Comparison of ENCODE assay signal across 8 mouse cellular contexts in genomic region chr11:45881026-45881682, GRCm38 (mm10). TPM values are rescaled to one million over a fixed set of nuclear protein-coding genes. Genes with fewer than 3 reads are reported as not detected.
A peak's percentile ranks its signal among the peaks of the same experiment; 100 is the strongest.
DNase-seq lines count a peak whose midpoint lies in the region; ATAC-seq and TF ChIP-seq lines count a peak whose summit lies in the region.

No protein-coding gene starts in this region.

- peak; percentile 70 for ATAC-seq in lung, embryonic 14.5 days (ENCODE audit: insufficient read depth)

- TF ChIP-seq POLR2A in heart, adult 2 months (IDR thresholded peaks at IDR 0.05; ENCODE audit: insufficient read depth, low read depth, low read length) = no peak

- no peak overlapping the region for H3K27ac ChIP-seq in heart, adult 2 months
- peak overlapping the region; percentile 58 for H3K27ac ChIP-seq in lung, embryonic 14.5 days (ENCODE audit: low read depth)

- intact Hi-C loops in heart, adult 2 months (cut with DNase I) = loop anchor here (2.0 to 10.0 kb wide), 6 partner anchors 86 to 1294 kb away; no protein-coding TSS in a partner anchor

- no peaks in the 10 kb centered on the region for H3K27me3 ChIP-seq in heart, adult 2 months (ENCODE audit: control insufficient read depth, insufficient read depth, low read length)
- H3K27me3 ChIP-seq in lung, embryonic 14.5 days (ENCODE audit: insufficient read depth, low read length) = no peaks in the 10 kb centered on the region

- no peak overlapping the region for H3K9ac ChIP-seq in heart, adult 2 months (ENCODE audit: low read depth, low read length)
- no peak overlapping the region for H3K9ac ChIP-seq in lung, embryonic 14.5 days

- TF ChIP-seq CTCF in heart, adult 2 months (IDR thresholded peaks at IDR 0.05) = peak; percentile 86
- TF ChIP-seq CTCF in lung, embryonic 14.5 days (IDR thresholded peaks at IDR 0.05; ENCODE audit: low read depth) = peak; percentile 60

- TF ChIP-seq EP300 in heart, adult 2 months (IDR thresholded peaks at IDR 0.05; ENCODE audit: insufficient read depth, low read depth, low read length) = no peak

- H3K9me3 ChIP-seq in lung, embryonic 14.5 days (ENCODE audit: low read depth, low read length) = no peaks in the 10 kb centered on the region

- 38% methylated on average over 6 of the region's 6 CpGs for WGBS in heart, adult 2 months
- 41% methylated on average over 6 of the region's 6 CpGs for WGBS in lung, embryonic 14.5 days

- H3K79me2 ChIP-seq in heart, adult 2 months (replicated peaks; ENCODE audit: control insufficient read depth, insufficient read depth, low read length) = peaks cover 5% of the 10 kb centered on the region

- peaks cover 18% of the 10 kb centered on the region for H3K4me1 ChIP-seq in heart, adult 2 months (ENCODE audit: control insufficient read depth, insufficient read depth, low read length)
- peaks cover 13% of the 10 kb centered on the region; the same call in 1 of the 2 replicates for H3K4me1 ChIP-seq in lung, embryonic 14.5 days (ENCODE audit: insufficient read depth)

- no peak overlapping the region for H3K4me2 ChIP-seq in lung, embryonic 14.5 days

- H3K36me3 ChIP-seq in heart, adult 2 months (ENCODE audit: control insufficient read depth, insufficient read depth, low read length) = peaks cover 13% of the 10 kb centered on the region
- H3K36me3 ChIP-seq in lung, embryonic 14.5 days (ENCODE audit: insufficient read depth) = peaks cover 17% of the 10 kb centered on the region

- DNase-seq in cerebellum, adult 11-12 months = peak; percentile 8
- DNase-seq in cerebellum, adult 11 months = no peak
- peak; percentile 79 for DNase-seq in 3T3-L1 (ENCODE audit: low read depth, low spot score)
- peak; percentile 49 for DNase-seq in cerebellum, adult 9-10 months
- peak; percentile 45 to 46 for DNase-seq in heart, adult 2 months
- peak; percentile 84 for DNase-seq in kidney, adult 9 months
- peak; percentile 93 for DNase-seq in lung, embryonic 14.5 days
- DNase-seq in right cerebral cortex, postnatal 4 days = peak; percentile 41

- H3K4me3 ChIP-seq in heart, adult 2 months = no peak overlapping the region
- no peak overlapping the region for H3K4me3 ChIP-seq in lung, embryonic 14.5 days (ENCODE audit: low read depth, low read length)

RNA-seq across cellular contexts. Expression of gene Clint1, which starts 29.3 kb away (rescaled TPM):
- total RNA-seq in heart, adult 2 months (2021) = 10 to 100 TPM; 42.0 to 45.7 TPM
- polyA plus RNA-seq in heart, adult 2 months (2012; rRNA removed) = 29.5 and 41.1 TPM in 2 replicates
- polyA plus RNA-seq in lung, embryonic 14.5 days (2014; fragmentation: Nextera tagmentation; extraction: Ambion mirVana) = 67.9 and 72.7 TPM in 2 replicates
